Mouse (Mus musculus) bone marrow, adult 2 months (tissue): ENCODE measurements at regions not wholly inside any gene's neighbourhood (a gene's known extent, or its start where the extent isn't known, plus 50 kb on each side); places are given as distances from the start of the nearest gene placed in this dataset.

Experiments
- CTCF ChIP-seq: fragments of 200-500 bp; IDR thresholded peaks from 2 replicates; pipeline ENCODE4 v1.5.1; 2011; ENCODE audit warnings: low read length, control low read depth; ENCODE audit not compliant: control insufficient read depth, insufficient read depth
- POLR2A ChIP-seq: fragments of 200-500 bp; IDR thresholded peaks from 2 replicates; pipeline ENCODE4 v1.6.1; 2011; ENCODE audit warnings: low read depth, mild to moderate bottlenecking, control low read depth, low read length, borderline replicate concordance; ENCODE audit not compliant: control insufficient read depth

- no peak for TF ChIP-seq CTCF
- TF ChIP-seq POLR2A = no peak
These were observed 209.0 kb downstream of the 1700010I14Rik start for GRCm38 (mm10) chr17:9197160-9197559.
